Comparison of ENCODE assay signal across 23 mouse cellular contexts in genomic region chr10:87041265-87041664, GRCm38 (mm10). TPM values are rescaled to one million over a fixed set of nuclear protein-coding genes. Genes with fewer than 3 reads are reported as not detected.
"Had no signal": no experiment of that assay in that cellular context is flagged by ENCODE, and none has a peak within 500 bp of the region (broad histone marks: within the 10 kb centered on the region; RNA-seq: fewer than 3 reads in every experiment).

No protein-coding gene starts in this region.

- H3K4me2 ChIP-seq: limb, embryonic 13.5 days; liver, embryonic 12.5 days; liver, embryonic 15.5 days; lung, embryonic 15.5 days; midbrain, embryonic 13.5 days had no signal

- H3K36me3 ChIP-seq: limb, embryonic 10.5 days; limb, embryonic 13.5 days; liver, embryonic 12.5 days; liver, embryonic 15.5 days; lung, embryonic 15.5 days; midbrain, embryonic 10.5 days; midbrain, embryonic 13.5 days had no signal

- H3K9me3 ChIP-seq: limb, embryonic 10.5 days; limb, embryonic 13.5 days; liver, embryonic 12.5 days; liver, embryonic 15.5 days; lung, embryonic 15.5 days; midbrain, embryonic 10.5 days; midbrain, embryonic 13.5 days had no signal

- H3K27ac ChIP-seq: kidney, postnatal 0 days; layer of hippocampus, adult 2 months; limb, embryonic 10.5 days; limb, embryonic 13.5 days; liver, embryonic 12.5 days; liver, embryonic 15.5 days; lung, embryonic 15.5 days; midbrain, embryonic 10.5 days; midbrain, embryonic 13.5 days had no signal

- DNase-seq: kidney, postnatal 25 days; layer of hippocampus, adult 9-11 months; liver; lung, adult 18-20 months; lung, postnatal 10 days; lung, postnatal 36 days; thymus, adult 18-20 months; thymus, postnatal 36 days had no signal

- H3K4me3 ChIP-seq: layer of hippocampus, adult 2 months; limb, embryonic 10.5 days; limb, embryonic 13.5 days; liver, embryonic 12.5 days; liver, embryonic 15.5 days; lung, embryonic 15.5 days; megakaryocyte, embryonic 14.5 days; midbrain, embryonic 10.5 days; midbrain, embryonic 13.5 days; myocyte had no signal

- H3K9ac ChIP-seq: limb, embryonic 13.5 days; liver, embryonic 12.5 days; liver, embryonic 15.5 days; lung, embryonic 15.5 days; midbrain, embryonic 13.5 days had no signal

- ATAC-seq: liver, embryonic 12.5 days; midbrain, embryonic 13.5 days; midbrain, embryonic 16.5 days had no signal

- H3K27me3 ChIP-seq: liver, embryonic 12.5 days; liver, embryonic 15.5 days; lung, embryonic 15.5 days; midbrain, embryonic 13.5 days had no signal

- H3K4me1 ChIP-seq: limb, embryonic 13.5 days; liver, embryonic 15.5 days; lung, embryonic 15.5 days; megakaryocyte, embryonic 14.5 days had no signal

RNA-seq across cellular contexts. Expression of gene 1700113H08Rik, which starts 16.6 kb away (rescaled TPM):
- polyA plus RNA-seq: kidney, postnatal 0 days; large intestine, adult 2 months; limb, embryonic 10.5 days; limb, embryonic 13.5 days; liver, embryonic 12.5 days; liver, embryonic 15.5 days; lung, embryonic 15.5 days; myocyte; small intestine, adult 2 months; stomach, embryonic 16.5 days had no signal
